Mouse (Mus musculus) midbrain, embryonic 16.5 days (tissue): ENCODE measurements around the gene Pdpk1. TPM values are rescaled to one million over a fixed set of nuclear protein-coding genes. Genes with fewer than 3 reads are reported as not detected.
A peak's percentile ranks its signal among the peaks of the same experiment; 100 is the strongest.

Experiments used
- ATAC-seq: fragments of 200-750 bp; cut with Nextera tagmentation; 2 replicates; pipeline ENCODE4 v1.8.0; 2017; ENCODE audit warnings: moderate TSS enrichment
- H3K27ac ChIP-seq: fragments of 300-500 bp; sonication (generic); 2 replicates; pipeline ENCODE4 v1.5.1; 2014; ENCODE audit warnings: mild to moderate bottlenecking, low read length, mixed read lengths
- H3K27me3 ChIP-seq: fragments of 300-500 bp; sonication (generic); 2 replicates; pipeline ENCODE4 v1.6.1; 2014; ENCODE audit warnings: low read depth, low read length, mixed read lengths; ENCODE audit not compliant: control insufficient read depth, insufficient read depth
- H3K36me3 ChIP-seq: fragments of 300-500 bp; sonication (generic); 2 replicates; pipeline ENCODE4 v1.6.1; 2014; ENCODE audit warnings: mild to moderate bottlenecking, low read length, moderate library complexity, mixed read lengths; ENCODE audit not compliant: control insufficient read depth, insufficient read depth
- H3K4me1 ChIP-seq: fragments of 300-500 bp; sonication (generic); 2 replicates; pipeline ENCODE4 v1.6.1; 2014; ENCODE audit warnings: mild to moderate bottlenecking, low read length, mixed read lengths; ENCODE audit not compliant: control insufficient read depth, insufficient read depth
- H3K4me2 ChIP-seq: fragments of 300-500 bp; sonication (generic); 2 replicates; pipeline ENCODE4 v1.6.1; 2014; ENCODE audit warnings: mild to moderate bottlenecking, low read length, mixed read lengths
- H3K4me3 ChIP-seq: fragments of 300-500 bp; sonication (generic); 2 replicates; pipeline ENCODE4 v1.5.1; 2014; ENCODE audit warnings: low read depth, mild to moderate bottlenecking, low read length, moderate library complexity, mixed read lengths
- H3K9ac ChIP-seq: fragments of 300-500 bp; sonication (generic); 2 replicates; pipeline ENCODE4 v1.6.1; 2014; ENCODE audit warnings: low read depth, low read length, mixed read lengths
- H3K9me3 ChIP-seq: fragments of 300-500 bp; sonication (generic); replicated peaks from 2 replicates; pipeline ENCODE4 v1.6.1; 2014; ENCODE audit warnings: mild to moderate bottlenecking, low read length, mixed read lengths; ENCODE audit not compliant: control insufficient read depth, poor library complexity, severe bottlenecking
- WGBS: fragments of 180-500 bp; shearing (Covaris S2); extraction: QIAGEN DNeasy Blood & Tissue Kit; methylation state at CpG from one replicate; pipeline ENCODE4 v1.1.7; 2014; 5-methylcytosine and 5-hydroxymethylcytosine counted together
- polyA plus RNA-seq: library from polyadenylated mRNA; unstranded; fragments of >200 nt; fragmentation: Nextera tagmentation; extraction: Ambion mirVana; gene quantifications from 2 replicates; pipeline ENCODE4 v1.2.1, GENCODE M21; 2015

Gene Pdpk1
- polyA plus RNA-seq, 1 experiment from 2014 or later = 69.2 TPM

DNA sequence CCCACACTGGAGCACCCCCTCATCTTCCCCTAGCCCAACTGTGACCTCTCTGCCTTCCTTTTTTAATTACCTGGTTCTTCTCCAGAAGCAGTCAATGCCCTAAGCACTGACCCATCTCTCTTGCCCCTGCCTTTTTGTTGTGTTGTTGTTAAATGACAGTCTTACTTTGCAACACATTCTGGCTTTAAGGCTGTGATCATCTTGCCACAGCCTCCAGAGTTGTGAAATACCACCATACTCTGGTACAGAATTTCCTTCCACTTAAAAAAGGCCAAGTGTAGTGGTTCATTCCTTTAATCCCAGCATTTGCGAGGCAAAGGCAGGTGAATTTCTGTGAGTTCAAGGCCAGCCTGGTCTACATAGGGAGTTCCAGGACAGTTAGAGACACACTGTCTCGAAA, 40.2 kb upstream of the Pdpk1 start:
- 81% methylated on average over 2 of the region's 2 CpGs for WGBS
- Histone ChIP-seq H3K4me3 (no peak overlapping the region), H3K27ac (no peak overlapping the region), H3K27me3 (no peaks in the 10 kb centered on the region), H3K4me2 (no peak overlapping the region), H3K36me3 (peaks cover 4% of the 10 kb centered on the region; the same call in 1 of the 2 replicates), H3K9ac (no peak overlapping the region), H3K9me3 (no peaks in the 10 kb centered on the region), H3K4me1 (no peaks in the 10 kb centered on the region)
- no peak for ATAC-seq

DNA sequence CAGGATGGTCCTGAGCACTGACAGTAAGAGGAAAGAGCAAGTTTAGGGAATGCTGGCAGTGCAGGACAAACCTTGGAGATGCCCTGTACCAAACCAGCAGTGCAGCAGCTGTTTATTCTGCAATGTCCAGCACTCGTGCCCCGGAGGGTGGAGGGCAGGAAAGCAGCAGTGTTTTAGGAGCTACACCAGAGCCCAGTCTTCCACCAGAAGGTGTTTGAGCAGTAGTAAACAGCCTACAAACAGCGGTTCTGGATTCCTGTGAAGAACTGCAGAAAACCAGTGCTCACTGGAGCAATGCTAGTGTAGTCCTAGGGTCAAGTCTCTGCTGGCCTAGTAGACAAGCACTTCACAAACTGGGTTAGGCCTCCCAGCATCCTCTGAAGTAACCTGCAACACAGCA, 23.5 kb upstream of the Pdpk1 start:
- no peak for ATAC-seq
- no peaks in the 10 kb centered on the region for H3K9me3 ChIP-seq
- no peaks in the 10 kb centered on the region for H3K36me3 ChIP-seq
- H3K9ac ChIP-seq = no peak overlapping the region
- peaks cover 8% of the 10 kb centered on the region for H3K4me1 ChIP-seq
- 79% methylated on average over 3 of the region's 3 CpGs for WGBS
- H3K27me3 ChIP-seq = no peaks in the 10 kb centered on the region
- no peak overlapping the region for H3K27ac ChIP-seq
- H3K4me3 ChIP-seq = no peak overlapping the region
- no peak overlapping the region for H3K4me2 ChIP-seq

DNA sequence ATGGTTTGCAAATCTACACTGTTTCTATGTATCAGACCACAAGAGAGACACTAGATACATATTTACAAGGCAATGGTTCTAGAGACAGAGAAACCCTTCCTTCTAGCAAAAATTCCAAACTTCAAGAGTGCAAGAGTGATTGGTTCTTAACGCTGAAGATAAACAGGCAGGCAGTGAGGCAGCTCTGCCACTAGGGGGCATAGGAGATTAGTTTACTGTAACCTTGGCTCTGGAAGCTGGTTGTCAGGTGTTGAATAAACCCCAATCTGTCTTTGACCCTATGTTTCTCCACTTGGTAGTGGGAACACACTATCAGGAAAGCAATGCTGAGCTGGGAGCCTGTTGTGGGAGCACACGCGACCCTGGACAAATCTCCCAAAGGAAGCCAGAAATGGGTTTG, 22.7 kb upstream of the Pdpk1 start:
- Histone ChIP-seq H3K4me3 (no peak overlapping the region), H3K36me3 (no peaks in the 10 kb centered on the region), H3K9me3 (no peaks in the 10 kb centered on the region), H3K4me1 (peaks cover 8% of the 10 kb centered on the region), H3K27me3 (no peaks in the 10 kb centered on the region), H3K4me2 (no peak overlapping the region), H3K27ac (no peak overlapping the region), H3K9ac (no peak overlapping the region)
- no peak for ATAC-seq
- WGBS = 4% methylated on average over 3 of the region's 3 CpGs

DNA sequence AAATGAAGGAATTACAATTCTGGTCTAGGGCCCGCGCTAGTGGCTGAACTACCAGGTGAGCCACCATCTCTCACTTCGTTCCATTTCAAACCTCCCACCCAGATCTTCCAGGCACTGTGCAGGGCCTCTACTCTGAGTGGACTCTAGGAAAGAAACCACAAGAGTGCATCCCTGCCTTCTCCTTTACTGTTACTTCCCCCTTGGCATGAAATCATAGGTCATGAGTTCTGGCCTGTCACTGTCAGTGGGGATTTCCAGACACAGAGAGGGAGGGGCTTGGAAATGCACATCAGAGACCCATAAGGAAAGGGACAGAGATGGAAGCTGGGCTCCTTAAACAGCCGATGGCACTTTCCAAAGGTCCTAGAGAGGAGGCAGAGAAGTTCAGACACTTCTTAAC, 21.0 kb upstream of the Pdpk1 start:
- no peak overlapping the region for H3K27ac ChIP-seq
- H3K36me3 ChIP-seq = no peaks in the 10 kb centered on the region
- no peaks in the 10 kb centered on the region for H3K27me3 ChIP-seq
- H3K9me3 ChIP-seq = no peaks in the 10 kb centered on the region
- ATAC-seq = no peak
- H3K4me3 ChIP-seq = no peak overlapping the region
- H3K4me1 ChIP-seq = peaks cover 25% of the 10 kb centered on the region
- no peak overlapping the region for H3K4me2 ChIP-seq
- H3K9ac ChIP-seq = no peak overlapping the region
- 87% methylated on average over 4 of the region's 4 CpGs for WGBS

DNA sequence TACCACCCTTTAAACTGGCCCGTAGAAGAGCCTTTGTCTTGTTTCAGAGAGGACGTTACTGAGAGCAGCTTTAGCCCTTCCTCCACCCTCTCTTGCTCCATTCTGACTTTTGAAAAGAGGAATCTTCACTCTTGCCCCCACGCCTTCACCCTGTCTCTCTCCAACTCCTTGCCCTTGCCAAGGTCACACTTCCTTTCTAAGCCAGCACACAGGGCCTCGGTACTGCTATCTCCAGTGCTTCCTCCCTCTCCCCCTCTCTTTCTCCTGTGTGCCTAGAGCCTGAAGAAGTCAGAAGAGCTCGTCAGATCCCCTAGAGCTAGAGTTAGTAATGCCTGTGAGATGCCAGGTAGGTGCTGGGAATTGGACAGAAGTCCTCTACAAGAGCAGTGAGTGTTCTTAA, 20.0 kb upstream of the Pdpk1 start:
- ATAC-seq = no peak
- WGBS = 89% methylated on average over 5 of the region's 5 CpGs

DNA sequence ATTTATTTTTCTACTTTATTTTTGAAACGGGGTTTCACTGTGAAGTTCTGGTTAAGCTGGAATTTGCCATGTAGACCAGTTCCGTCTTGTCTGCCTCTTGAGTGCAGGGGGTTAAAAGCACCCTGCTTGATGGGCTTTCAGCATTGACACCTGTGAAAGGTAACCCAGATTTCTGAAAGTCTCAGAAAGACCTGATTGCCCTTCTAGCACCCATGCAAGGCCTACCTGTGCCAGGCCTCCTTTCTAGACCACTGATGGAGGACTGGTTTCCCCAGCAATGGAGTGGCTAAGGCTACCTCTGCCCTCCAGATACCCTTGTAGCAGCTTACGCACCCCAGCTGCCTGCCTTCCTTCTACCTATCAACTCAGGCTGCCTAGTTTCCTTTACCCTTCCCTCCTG, 19.4 kb upstream of the Pdpk1 start:
- 65% methylated on average over 3 of the region's 3 CpGs for WGBS
- no peak for ATAC-seq

More for the DNA sequence above, 20.0 kb upstream of the Pdpk1 start:
- H3K4me2 ChIP-seq = no peak overlapping the region
- H3K27me3 ChIP-seq = no peaks in the 10 kb centered on the region
- H3K9ac ChIP-seq = no peak overlapping the region
- no peak overlapping the region for H3K4me3 ChIP-seq
- H3K4me1 ChIP-seq = peaks cover 29% of the 10 kb centered on the region
- no peaks in the 10 kb centered on the region for H3K9me3 ChIP-seq
- H3K36me3 ChIP-seq = no peaks in the 10 kb centered on the region
- no peak overlapping the region for H3K27ac ChIP-seq

DNA sequence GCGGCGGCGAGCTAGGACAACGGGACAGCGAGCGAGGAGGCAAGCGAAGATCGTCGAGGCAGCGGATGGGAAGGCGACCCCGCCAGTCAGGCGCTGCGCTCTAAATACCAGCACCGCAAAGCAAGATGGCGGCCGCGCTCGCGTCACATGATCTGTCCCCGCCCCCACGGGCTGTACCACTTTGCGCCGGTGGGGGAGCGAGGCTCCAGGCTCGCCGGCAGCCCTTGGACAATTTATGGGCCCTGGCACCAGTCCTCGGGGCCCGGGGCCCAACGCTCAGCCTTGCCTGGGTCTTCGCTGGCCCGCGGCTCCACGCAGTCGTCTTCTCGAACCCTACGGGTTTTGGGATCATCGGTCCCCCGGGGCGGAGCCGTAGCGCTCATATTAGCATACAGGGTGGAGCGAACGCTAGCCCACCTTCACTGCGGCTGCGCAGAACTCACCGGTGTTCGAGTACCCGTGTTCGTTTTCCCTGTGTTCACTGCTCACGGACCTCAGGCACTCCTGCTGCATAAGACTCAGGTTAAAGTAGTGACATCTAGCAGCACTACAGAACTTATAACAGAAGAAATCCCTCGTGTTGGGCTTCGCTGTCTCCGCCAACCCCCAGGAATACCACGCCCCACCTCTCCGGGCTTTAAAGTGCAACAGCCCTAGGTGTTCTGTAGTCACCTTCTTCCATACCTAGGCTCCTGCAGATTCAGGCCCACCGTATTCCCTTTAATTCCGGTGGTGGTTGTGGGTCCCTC, 18.8 kb upstream of the Pdpk1 start, which contains the start of gene Atp6v0c:
Gene Atp6v0c, minus strand, starts transcription at position 386 of the 749 bp plus-strand sequence.
- under 1% methylated on average over 58 of the region's 58 CpGs for WGBS
- H3K4me2 ChIP-seq = peak within 1 kb of the TSS; percentile 82
- H3K4me3 ChIP-seq = peak within 1 kb of the TSS; percentile 75
- no peaks in the 10 kb centered on the region for H3K36me3 ChIP-seq
- peak within 1 kb of the TSS; percentile 90 for H3K9ac ChIP-seq
- no peaks in the 10 kb centered on the region for H3K9me3 ChIP-seq
- peak within 1 kb of the TSS; percentile 99 for H3K27ac ChIP-seq
- peaks cover 29% of the 10 kb centered on the region for H3K4me1 ChIP-seq
- H3K27me3 ChIP-seq = no peaks in the 10 kb centered on the region
- peak; percentile 85 for ATAC-seq

More for the DNA sequence above, 19.4 kb upstream of the Pdpk1 start:
- Histone ChIP-seq H3K4me3 (peak overlapping the region; percentile 75), H3K9me3 (no peaks in the 10 kb centered on the region), H3K27ac (peak overlapping the region; percentile 99), H3K27me3 (no peaks in the 10 kb centered on the region), H3K9ac (peak overlapping the region; percentile 90), H3K4me2 (peak overlapping the region; percentile 82), H3K4me1 (peaks cover 29% of the 10 kb centered on the region), H3K36me3 (no peaks in the 10 kb centered on the region)

DNA sequence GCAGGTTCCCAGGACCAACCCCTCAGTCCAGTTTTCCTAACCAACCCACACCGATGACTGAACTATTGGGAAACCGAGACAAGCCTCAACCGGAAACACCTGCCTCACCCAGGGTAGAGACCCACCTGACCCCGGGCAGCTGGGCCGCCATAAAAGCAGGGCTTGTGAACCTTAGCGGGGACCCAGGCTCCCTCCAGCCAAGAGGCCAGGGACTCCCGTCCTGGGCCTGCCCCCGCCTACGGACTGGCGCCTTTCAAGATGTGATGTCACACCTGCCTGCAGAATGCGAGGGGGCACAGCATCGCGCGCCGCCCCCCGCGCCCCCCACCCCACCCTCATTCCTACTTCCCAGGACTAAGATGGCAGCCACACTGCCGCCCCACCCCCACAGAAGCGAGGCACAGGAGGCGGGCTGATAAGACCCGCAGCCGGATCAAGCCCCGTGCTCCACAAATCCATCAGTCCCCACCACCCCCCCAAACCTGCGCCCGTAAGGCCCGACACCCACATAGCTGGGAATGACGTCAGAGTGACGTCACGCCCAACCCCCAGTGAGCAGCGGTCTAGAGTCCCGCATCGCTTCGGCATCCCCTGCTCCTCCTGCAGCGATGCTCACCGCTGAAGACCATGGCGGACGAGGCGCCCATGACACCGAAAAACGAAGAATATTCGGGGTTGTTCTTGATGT, 18.0 kb upstream of the Pdpk1 start:
- peak overlapping the region; percentile 90 for H3K9ac ChIP-seq
- peak overlapping the region; percentile 75 for H3K4me3 ChIP-seq
- H3K27ac ChIP-seq = peak overlapping the region; percentile 99
- no peaks in the 10 kb centered on the region for H3K36me3 ChIP-seq
- no peaks in the 10 kb centered on the region for H3K9me3 ChIP-seq
- H3K4me2 ChIP-seq = peak overlapping the region; percentile 82
- H3K4me1 ChIP-seq = peaks cover 29% of the 10 kb centered on the region
- no peaks in the 10 kb centered on the region for H3K27me3 ChIP-seq
- under 1% methylated on average over 40 of the region's 41 CpGs for WGBS
- peak; percentile 63 for ATAC-seq

DNA sequence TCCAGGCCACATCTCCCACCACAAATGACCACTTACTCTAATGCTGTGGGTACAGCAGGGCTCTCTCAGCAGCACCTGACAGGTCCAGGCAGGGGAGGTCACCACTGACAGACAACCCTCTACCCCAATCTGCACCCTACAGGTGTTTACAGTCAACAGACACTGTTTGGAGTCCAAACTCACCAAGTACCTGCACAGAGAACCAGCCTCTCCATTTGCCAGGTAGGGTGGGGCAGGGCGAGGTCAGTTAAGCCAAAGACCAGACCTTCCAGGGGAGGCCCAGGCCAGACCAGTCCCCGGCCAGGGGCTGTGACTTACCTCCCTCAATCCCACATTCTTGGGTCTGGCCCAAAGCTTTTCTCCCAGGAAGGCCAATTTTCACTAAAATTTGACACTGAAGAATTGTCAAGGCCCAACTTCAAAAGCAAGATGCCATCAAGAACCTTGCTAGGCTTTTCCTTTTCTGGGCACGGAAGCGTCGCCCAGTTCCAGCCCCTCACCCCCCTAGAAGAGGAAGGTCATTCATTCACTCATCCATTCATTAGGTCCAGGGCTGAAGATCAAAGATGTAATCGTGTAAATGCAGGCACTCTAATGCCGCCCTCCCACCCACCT, 17.3 kb upstream of the Pdpk1 start:
- Histone ChIP-seq H3K27me3 (no peaks in the 10 kb centered on the region), H3K4me2 (peak overlapping the region; percentile 82), H3K27ac (peak overlapping the region; percentile 99), H3K4me1 (peaks cover 28% of the 10 kb centered on the region), H3K9me3 (no peaks in the 10 kb centered on the region), H3K4me3 (peak overlapping the region; percentile 75), H3K9ac (peak overlapping the region; percentile 90), H3K36me3 (no peaks in the 10 kb centered on the region)
- no peak for ATAC-seq
- WGBS = 63% methylated on average over 7 of the region's 7 CpGs
